ENCODE assay signal across 12 mouse cellular contexts in genomic region chr8:105361751-105362702, GRCm38 (mm10). TPM values are rescaled to one million over a fixed set of nuclear protein-coding genes. Genes with fewer than 3 reads are reported as not detected.
DNase-seq lines count a peak whose midpoint lies in the region; ATAC-seq lines count a peak whose summit lies in the region.
"Had no signal": no experiment of that assay in that cellular context is flagged by ENCODE, and none has a peak within 500 bp of the region (broad histone marks: within the 10 kb centered on the region; RNA-seq: fewer than 3 reads in every experiment).

No protein-coding gene starts in this region.

- intact Hi-C loops in left cerebral cortex, postnatal 14 days (cut with DNase I) = no loop called here

- no peaks in the 10 kb centered on the region for H3K27me3 ChIP-seq in forebrain, embryonic 13.5 days
- no peaks in the 10 kb centered on the region for H3K27me3 ChIP-seq in forebrain, embryonic 12.5 days
- no peaks in the 10 kb centered on the region for H3K27me3 ChIP-seq in kidney, embryonic 15.5 days
- H3K27me3 ChIP-seq in stomach, embryonic 16.5 days (ENCODE audit: control insufficient read depth, insufficient read depth, low read length) = no peaks in the 10 kb centered on the region

- no peaks in the 10 kb centered on the region for H3K4me1 ChIP-seq in forebrain, embryonic 13.5 days
- no peaks in the 10 kb centered on the region for H3K4me1 ChIP-seq in forebrain, embryonic 12.5 days
- H3K4me1 ChIP-seq in kidney, embryonic 15.5 days = peaks cover 26% of the 10 kb centered on the region
- peaks cover 5% of the 10 kb centered on the region; the same call in 1 of the 2 replicates for H3K4me1 ChIP-seq in stomach, embryonic 16.5 days (ENCODE audit: control insufficient read depth, insufficient read depth, low read length)
- H3K4me1 ChIP-seq: liver, embryonic 13.5 days had no signal

- H3K4me3 ChIP-seq in forebrain, embryonic 13.5 days = no peak overlapping the region
- no peak overlapping the region for H3K4me3 ChIP-seq in forebrain, embryonic 12.5 days (replicated peaks)
- H3K4me3 ChIP-seq in kidney, embryonic 15.5 days (replicated peaks) = no peak overlapping the region
- H3K4me3 ChIP-seq in stomach, embryonic 16.5 days (replicated peaks; ENCODE audit: low read length) = no peak overlapping the region
- H3K4me3 ChIP-seq: liver, embryonic 13.5 days had no signal

- no peaks in the 10 kb centered on the region for H3K9me3 ChIP-seq in forebrain, embryonic 13.5 days (replicated peaks)
- no peaks in the 10 kb centered on the region for H3K9me3 ChIP-seq in forebrain, embryonic 12.5 days
- H3K9me3 ChIP-seq in kidney, embryonic 15.5 days (replicated peaks) = no peaks in the 10 kb centered on the region
- no peaks in the 10 kb centered on the region for H3K9me3 ChIP-seq in stomach, embryonic 16.5 days (replicated peaks; ENCODE audit: control insufficient read depth, low read length)
- H3K9me3 ChIP-seq: liver, embryonic 13.5 days had no signal

- no peak for ATAC-seq in forebrain, embryonic 13.5 days
- no peak for ATAC-seq in forebrain, embryonic 12.5 days (ENCODE audit: low FRiP score)
- ATAC-seq in kidney, embryonic 15.5 days (replicated peaks; ENCODE audit: low FRiP score) = no peak
- ATAC-seq in stomach, embryonic 16.5 days (ENCODE audit: insufficient read depth, low FRiP score) = no peak; the same call in 1 of the 2 replicates
- ATAC-seq: forebrain, embryonic 16.5 days had no signal

- H3K36me3 ChIP-seq in forebrain, embryonic 13.5 days (ENCODE audit: poor library complexity, severe bottlenecking) = peaks cover 42% of the 10 kb centered on the region
- peaks cover 37% of the 10 kb centered on the region for H3K36me3 ChIP-seq in forebrain, embryonic 12.5 days (replicated peaks)
- peaks cover 5% of the 10 kb centered on the region; the same call in 1 of the 2 replicates for H3K36me3 ChIP-seq in kidney, embryonic 15.5 days
- H3K36me3 ChIP-seq in stomach, embryonic 16.5 days (ENCODE audit: control insufficient read depth, insufficient read depth, low read length) = no peaks in the 10 kb centered on the region
- H3K36me3 ChIP-seq: liver, embryonic 13.5 days had no signal

- WGBS in forebrain, embryonic 13.5 days = 81% methylated on average over 12 of the region's 12 CpGs
- 87% methylated on average over 12 of the region's 12 CpGs for WGBS in forebrain, embryonic 12.5 days
- WGBS in kidney, embryonic 15.5 days = 54% methylated on average over 12 of the region's 12 CpGs
- 47% methylated on average over 12 of the region's 12 CpGs for WGBS in stomach, embryonic 16.5 days

- 0 out of 2 replicates have a peak overlapping the region, but pooled peaks have one; percentile 14 for H3K9ac ChIP-seq in forebrain, embryonic 13.5 days
- H3K9ac ChIP-seq in forebrain, embryonic 12.5 days = no peak overlapping the region
- H3K9ac ChIP-seq in kidney, embryonic 15.5 days = no peak overlapping the region
- no peak overlapping the region for H3K9ac ChIP-seq in stomach, embryonic 16.5 days (ENCODE audit: low read length)
- H3K9ac ChIP-seq: liver, embryonic 13.5 days had no signal

- H3K27ac ChIP-seq in forebrain, embryonic 13.5 days = no peak overlapping the region
- no peak overlapping the region for H3K27ac ChIP-seq in forebrain, embryonic 12.5 days
- peak overlapping the region; percentile 69 for H3K27ac ChIP-seq in kidney, embryonic 15.5 days
- H3K27ac ChIP-seq in stomach, embryonic 16.5 days (ENCODE audit: low read length) = peak overlapping the region; percentile 69
- H3K27ac ChIP-seq: liver, embryonic 13.5 days had no signal

- peak; percentile 57 for DNase-seq in testis, postnatal 10 days (ENCODE audit: low spot score)
- DNase-seq in testis, postnatal 14 days (ENCODE audit: low spot score) = no peak
- no peak for DNase-seq in urinary bladder, postnatal 14 days (ENCODE audit: low spot score)
- no peak for DNase-seq in left cerebral cortex, postnatal 14 days (ENCODE audit: low spot score in 2 of 2)
- DNase-seq: cerebellum, postnatal 36 days; liver, embryonic 13.5 days; right cerebral cortex, postnatal 14 days had no signal

- no peak overlapping the region for H3K4me2 ChIP-seq in forebrain, embryonic 13.5 days
- H3K4me2 ChIP-seq in forebrain, embryonic 12.5 days = no peak overlapping the region
- no peak overlapping the region for H3K4me2 ChIP-seq in kidney, embryonic 15.5 days
- H3K4me2 ChIP-seq in stomach, embryonic 16.5 days (ENCODE audit: low read depth, low read length) = no peak overlapping the region
- H3K4me2 ChIP-seq: liver, embryonic 13.5 days had no signal

RNA-seq across cellular contexts. Expression of gene Plekhg4, which starts 11.0 kb away (rescaled TPM):
- polyA plus RNA-seq in forebrain, embryonic 13.5 days (2015; fragmentation: Nextera tagmentation; extraction: Ambion mirVana) = 0.85 and 1.1 TPM in 2 replicates
- 1.2 TPM in 2 replicates for polyA plus RNA-seq in forebrain, embryonic 12.5 days (2016; fragmentation: Nextera tagmentation; extraction: Ambion mirVana)
- 0.39 and 0.50 TPM in 2 replicates for polyA plus RNA-seq in kidney, embryonic 15.5 days (2015; fragmentation: Nextera tagmentation; extraction: Ambion mirVana)
- 0.11 and 0.22 TPM in 2 replicates for polyA plus RNA-seq in stomach, embryonic 16.5 days (2015; fragmentation: Nextera tagmentation; extraction: Ambion mirVana)
- total RNA-seq in left cerebral cortex, postnatal 14 days (2021) = 1 to 10 TPM; 1.7 to 4.9 TPM

RNA-seq across cellular contexts. Expression of gene Slc9a5, which starts 13.4 kb away (rescaled TPM):
- polyA plus RNA-seq in forebrain, embryonic 13.5 days (2015; fragmentation: Nextera tagmentation; extraction: Ambion mirVana) = 4.6 and 5.0 TPM in 2 replicates
- polyA plus RNA-seq in forebrain, embryonic 12.5 days (2016; fragmentation: Nextera tagmentation; extraction: Ambion mirVana) = 5.6 and 6.4 TPM in 2 replicates
- 2.5 and 2.9 TPM in 2 replicates for polyA plus RNA-seq in kidney, embryonic 15.5 days (2015; fragmentation: Nextera tagmentation; extraction: Ambion mirVana)
- polyA plus RNA-seq in stomach, embryonic 16.5 days (2015; fragmentation: Nextera tagmentation; extraction: Ambion mirVana) = 1.5 and 1.7 TPM in 2 replicates
- total RNA-seq in left cerebral cortex, postnatal 14 days (2021) = 10 to 100 TPM; 25.0 to 35.1 TPM

RNA-seq across cellular contexts. Expression of gene Fhod1, which starts 14.3 kb away (rescaled TPM):
- 0.81 and 0.97 TPM in 2 replicates for polyA plus RNA-seq in forebrain, embryonic 13.5 days (2015; fragmentation: Nextera tagmentation; extraction: Ambion mirVana)
- 1.4 and 1.6 TPM in 2 replicates for polyA plus RNA-seq in forebrain, embryonic 12.5 days (2016; fragmentation: Nextera tagmentation; extraction: Ambion mirVana)
- 3.5 TPM in 2 replicates for polyA plus RNA-seq in kidney, embryonic 15.5 days (2015; fragmentation: Nextera tagmentation; extraction: Ambion mirVana)
- 2.2 and 2.5 TPM in 2 replicates for polyA plus RNA-seq in stomach, embryonic 16.5 days (2015; fragmentation: Nextera tagmentation; extraction: Ambion mirVana)
- 1 to 10 TPM; 2.8 to 2.9 TPM for total RNA-seq in left cerebral cortex, postnatal 14 days (2021)

RNA-seq across cellular contexts. Expression of gene Tmem208, which starts 35.9 kb away (rescaled TPM):
- polyA plus RNA-seq in forebrain, embryonic 13.5 days (2015; fragmentation: Nextera tagmentation; extraction: Ambion mirVana) = 107 and 109 TPM in 2 replicates
- 87.5 and 89.7 TPM in 2 replicates for polyA plus RNA-seq in forebrain, embryonic 12.5 days (2016; fragmentation: Nextera tagmentation; extraction: Ambion mirVana)
- polyA plus RNA-seq in kidney, embryonic 15.5 days (2015; fragmentation: Nextera tagmentation; extraction: Ambion mirVana) = 119 and 125 TPM in 2 replicates
- polyA plus RNA-seq in stomach, embryonic 16.5 days (2015; fragmentation: Nextera tagmentation; extraction: Ambion mirVana) = 124 and 131 TPM in 2 replicates
- total RNA-seq in left cerebral cortex, postnatal 14 days (2021) = 10 to 100 TPM; 42.2 to 43.1 TPM

RNA-seq across cellular contexts. Expression of gene Lrrc29, which starts 35.9 kb away (rescaled TPM):
- polyA plus RNA-seq in forebrain, embryonic 13.5 days (2015; fragmentation: Nextera tagmentation; extraction: Ambion mirVana) = 0.61 and 0.94 TPM in 2 replicates
- 0.78 and 1.1 TPM in 2 replicates for polyA plus RNA-seq in forebrain, embryonic 12.5 days (2016; fragmentation: Nextera tagmentation; extraction: Ambion mirVana)
- polyA plus RNA-seq in kidney, embryonic 15.5 days (2015; fragmentation: Nextera tagmentation; extraction: Ambion mirVana) = 2.2 and 2.6 TPM in 2 replicates
- polyA plus RNA-seq in stomach, embryonic 16.5 days (2015; fragmentation: Nextera tagmentation; extraction: Ambion mirVana) = 2.1 and 2.4 TPM in 2 replicates
- total RNA-seq in left cerebral cortex, postnatal 14 days (2021) = 1 to 10 TPM; 5.1 to 6.9 TPM

Comparison
In these comparisons a context has a peak if more than half of its experiments do, and no peak if none do; other contexts are left out.
1. H3K27ac ChIP-seq: peak in kidney, embryonic 15.5 days (single experiment) and stomach, embryonic 16.5 days (single experiment); none in forebrain, embryonic 13.5 days (single experiment) and forebrain, embryonic 12.5 days (single experiment).